Mouse (Mus musculus) liver, embryonic 12.5 days (tissue): ENCODE data around the gene Klhl2. TPM values are rescaled to one million over a fixed set of nuclear protein-coding genes. Genes with fewer than 3 reads are reported as not detected.

Experiments
- ATAC-seq: fragments of 200-750 bp; cut with Nextera tagmentation; 2 replicates; pipeline ENCODE4 v1.8.0; 2017; ENCODE audit warnings: moderate number of reproducible peaks, mild to moderate bottlenecking, moderate library complexity
- H3K27ac ChIP-seq: fragments of 300-500 bp; sonication (generic); 2 replicates; pipeline ENCODE4 v1.5.1; 2016; ENCODE audit warnings: mild to moderate bottlenecking
- H3K27me3 ChIP-seq: fragments of 300-500 bp; sonication (generic); replicated peaks from 2 replicates; pipeline ENCODE4 v1.6.1; 2016; ENCODE audit warnings: mild to moderate bottlenecking, moderate library complexity
- H3K36me3 ChIP-seq: fragments of 300-500 bp; sonication (generic); 2 replicates; pipeline ENCODE4 v1.6.1; 2016; ENCODE audit warnings: mild to moderate bottlenecking, moderate library complexity
- H3K4me1 ChIP-seq: fragments of 300-500 bp; sonication (generic); 2 replicates; pipeline ENCODE4 v1.6.1; 2016
- H3K4me2 ChIP-seq: fragments of 300-500 bp; sonication (generic); 2 replicates; pipeline ENCODE4 v1.6.1; 2016; ENCODE audit warnings: mild to moderate bottlenecking, moderate library complexity
- H3K4me3 ChIP-seq: fragments of 300-500 bp; sonication (generic); 2 replicates; pipeline ENCODE4 v1.5.1; 2016; ENCODE audit warnings: mild to moderate bottlenecking, moderate library complexity
- H3K9ac ChIP-seq: fragments of 300-500 bp; sonication (generic); 2 replicates; pipeline ENCODE4 v1.6.1; 2016; ENCODE audit warnings: mild to moderate bottlenecking, moderate library complexity
- H3K9me3 ChIP-seq: fragments of 300-500 bp; sonication (generic); replicated peaks from 2 replicates; pipeline ENCODE4 v1.6.1; 2016; ENCODE audit warnings: mild to moderate bottlenecking, moderate library complexity
- WGBS: fragments of 180-500 bp; shearing (Covaris S2); methylation state at CpG from one replicate; pipeline ENCODE4 v1.1.7; 2016; ENCODE audit not compliant: insufficient replicate concordance; 5-methylcytosine and 5-hydroxymethylcytosine counted together
- polyA plus RNA-seq: library from polyadenylated mRNA; unstranded; fragments of >200 nt; fragmentation: Nextera tagmentation; extraction: Ambion mirVana; gene quantifications from 2 replicates; pipeline ENCODE4 v1.2.1, GENCODE M21; 2016

Klhl2 gene
- 6.9 and 8.2 TPM in 2 replicates for polyA plus RNA-seq

- Histone ChIP-seq H3K4me1 (peaks cover 33% of the 10 kb centered on the region), H3K36me3 (no peaks in the 10 kb centered on the region), H3K9me3 (no peaks in the 10 kb centered on the region), H3K4me2 (peak within 1 kb of the TSS; percentile 89), H3K27ac (peak within 1 kb of the TSS; percentile 51), H3K4me3 (peak within 1 kb of the TSS; percentile 79), H3K27me3 (peaks cover 33% of the 10 kb centered on the region), H3K9ac (peak within 1 kb of the TSS; percentile 78)
- ATAC-seq: peak; percentile 84
- WGBS: 1% methylated on average over 23 of the region's 68 CpGs
Measured at GRCm38 (mm10) chr8:64849897-64850541, at the start of gene Klhl2. Gene Klhl2, minus strand, starts transcription at chr8:64850017.

GRCm38 (mm10) chr8:64898710-64899109 lies 48.9 kb upstream of the Klhl2 start:
- Histone ChIP-seq H3K4me2 (no peak overlapping the region), H3K9ac (no peak overlapping the region), H3K9me3 (no peaks in the 10 kb centered on the region), H3K4me1 (no peaks in the 10 kb centered on the region), H3K36me3 (no peaks in the 10 kb centered on the region), H3K27ac (no peak overlapping the region), H3K27me3 (no peaks in the 10 kb centered on the region), H3K4me3 (no peak overlapping the region)
- no peak for ATAC-seq
- 52% methylated on average over 4 of the region's 4 CpGs for WGBS

- Histone ChIP-seq H3K4me1 (no peaks in the 10 kb centered on the region), H3K36me3 (no peaks in the 10 kb centered on the region), H3K9me3 (no peaks in the 10 kb centered on the region), H3K27ac (no peak overlapping the region), H3K4me2 (no peak overlapping the region), H3K4me3 (no peak overlapping the region), H3K9ac (no peak overlapping the region), H3K27me3 (no peaks in the 10 kb centered on the region)
- ATAC-seq: no peak
- 40% methylated on average over 5 of the region's 5 CpGs for WGBS
Measured at GRCm38 (mm10) chr8:64896731-64897130, 46.9 kb upstream of the Klhl2 start.

GRCm38 (mm10) chr8:64880619-64881200 lies 30.9 kb upstream of the Klhl2 start:
- H3K9ac ChIP-seq: no peak overlapping the region
- no peaks in the 10 kb centered on the region for H3K36me3 ChIP-seq
- no peak for ATAC-seq
- H3K4me3 ChIP-seq: no peak overlapping the region
- 0 out of 2 replicates have a peak overlapping the region, but pooled peaks have one; percentile 11 for H3K4me2 ChIP-seq
- H3K27ac ChIP-seq: no peak overlapping the region
- WGBS: 27% methylated on average over 13 of the region's 13 CpGs
- H3K4me1 ChIP-seq: no peaks in the 10 kb centered on the region
- no peaks in the 10 kb centered on the region for H3K9me3 ChIP-seq
- H3K27me3 ChIP-seq: no peaks in the 10 kb centered on the region

- Histone ChIP-seq H3K9me3 (no peaks in the 10 kb centered on the region), H3K4me2 (no peak overlapping the region), H3K4me1 (no peaks in the 10 kb centered on the region), H3K36me3 (no peaks in the 10 kb centered on the region), H3K4me3 (no peak overlapping the region), H3K27ac (no peak overlapping the region), H3K27me3 (no peaks in the 10 kb centered on the region), H3K9ac (no peak overlapping the region)
- 74% methylated on average over 22 of the region's 22 CpGs for WGBS
- ATAC-seq: no peak
Measured at GRCm38 (mm10) chr8:64877630-64878312, 28.0 kb upstream of the Klhl2 start.

GRCm38 (mm10) chr8:64871469-64872165 lies 21.8 kb upstream of the Klhl2 start:
- Histone ChIP-seq H3K4me2 (no peak overlapping the region), H3K27ac (no peak overlapping the region), H3K4me3 (no peak overlapping the region), H3K36me3 (no peaks in the 10 kb centered on the region), H3K4me1 (no peaks in the 10 kb centered on the region), H3K9me3 (no peaks in the 10 kb centered on the region), H3K27me3 (no peaks in the 10 kb centered on the region), H3K9ac (no peak overlapping the region)
- 60% methylated on average over 12 of the region's 12 CpGs for WGBS
- ATAC-seq: no peak

- no peak overlapping the region for H3K4me2 ChIP-seq
- WGBS: 29% methylated on average over 2 of the region's 2 CpGs
- H3K27ac ChIP-seq: no peak overlapping the region
- H3K4me1 ChIP-seq: no peaks in the 10 kb centered on the region
- no peaks in the 10 kb centered on the region for H3K9me3 ChIP-seq
- no peaks in the 10 kb centered on the region for H3K36me3 ChIP-seq
- no peak overlapping the region for H3K4me3 ChIP-seq
- H3K9ac ChIP-seq: no peak overlapping the region
- ATAC-seq: no peak
- H3K27me3 ChIP-seq: no peaks in the 10 kb centered on the region
Measured at GRCm38 (mm10) chr8:64870218-64870617, 20.4 kb upstream of the Klhl2 start.

GRCm38 (mm10) chr8:64849091-64849896 lies 523 bp downstream of the Klhl2 start:
- peak; percentile 78 for ATAC-seq
- H3K4me2 ChIP-seq: peak overlapping the region; percentile 89
- under 1% methylated on average over 54 of the region's 100 CpGs for WGBS
- peak overlapping the region; percentile 51 for H3K27ac ChIP-seq
- peak overlapping the region; percentile 79 for H3K4me3 ChIP-seq
- H3K9me3 ChIP-seq: no peaks in the 10 kb centered on the region
- H3K4me1 ChIP-seq: peaks cover 33% of the 10 kb centered on the region
- peaks cover 33% of the 10 kb centered on the region for H3K27me3 ChIP-seq
- no peaks in the 10 kb centered on the region for H3K36me3 ChIP-seq
- H3K9ac ChIP-seq: peak overlapping the region; percentile 78

GRCm38 (mm10) chr8:64848245-64848785 lies 1.5 kb downstream of the Klhl2 start:
- Histone ChIP-seq H3K36me3 (no peaks in the 10 kb centered on the region), H3K4me2 (peak overlapping the region; percentile 89), H3K9me3 (no peaks in the 10 kb centered on the region), H3K9ac (no peak overlapping the region), H3K27me3 (peaks cover 33% of the 10 kb centered on the region), H3K27ac (no peak overlapping the region), H3K4me1 (peaks cover 33% of the 10 kb centered on the region), H3K4me3 (peak overlapping the region; percentile 79; the same call in 1 of the 2 replicates)
- no peak for ATAC-seq
- WGBS: 19% methylated on average over 8 of the region's 8 CpGs

GRCm38 (mm10) chr8:64847650-64848049 lies 2.2 kb downstream of the Klhl2 start:
- Histone ChIP-seq H3K9ac (no peak overlapping the region), H3K36me3 (no peaks in the 10 kb centered on the region), H3K4me2 (no peak overlapping the region), H3K27ac (no peak overlapping the region), H3K9me3 (no peaks in the 10 kb centered on the region), H3K27me3 (peaks cover 33% of the 10 kb centered on the region), H3K4me3 (no peak overlapping the region), H3K4me1 (peaks cover 33% of the 10 kb centered on the region)
- ATAC-seq: no peak
- WGBS: 16% methylated on average over 2 of the region's 2 CpGs

GRCm38 (mm10) chr8:64847241-64847640 lies 2.6 kb downstream of the Klhl2 start:
- no peak overlapping the region for H3K4me3 ChIP-seq
- ATAC-seq: no peak
- no peak overlapping the region for H3K27ac ChIP-seq
- WGBS: 43% methylated on average over 2 of the region's 2 CpGs
- H3K4me1 ChIP-seq: peaks cover 33% of the 10 kb centered on the region
- peaks cover 33% of the 10 kb centered on the region for H3K27me3 ChIP-seq
- H3K36me3 ChIP-seq: no peaks in the 10 kb centered on the region
- no peak overlapping the region for H3K4me2 ChIP-seq
- no peak overlapping the region for H3K9ac ChIP-seq
- no peaks in the 10 kb centered on the region for H3K9me3 ChIP-seq
